Mouse (Mus musculus) limb, embryonic 15.5 days (tissue): ENCODE results near the gene Umad1. TPM values are rescaled to one million over a fixed set of nuclear protein-coding genes. Genes with fewer than 3 reads are reported as not detected.

Source experiments
- ATAC-seq: fragments of 200-750 bp; cut with Nextera tagmentation; 2 replicates; pipeline ENCODE4 v1.8.0; 2017; ENCODE audit warnings: low read depth, moderate TSS enrichment; ENCODE audit not compliant: insufficient number of reproducible peaks, low FRiP score, low TSS enrichment
- H3K27ac ChIP-seq: fragments of 300-500 bp; sonication (generic); 2 replicates; pipeline ENCODE4 v1.5.1; 2015; ENCODE audit warnings: moderate library complexity, mild to moderate bottlenecking, inconsistent platforms
- H3K27me3 ChIP-seq: fragments of 300-500 bp; sonication (generic); 2 replicates; pipeline ENCODE4 v1.6.1; 2015; ENCODE audit warnings: inconsistent platforms
- H3K36me3 ChIP-seq: fragments of 300-500 bp; sonication (generic); 2 replicates; pipeline ENCODE4 v1.6.1; 2015; ENCODE audit warnings: inconsistent platforms
- H3K4me1 ChIP-seq: fragments of 300-500 bp; sonication (generic); 2 replicates; pipeline ENCODE4 v1.6.1; 2015; ENCODE audit warnings: inconsistent platforms
- H3K4me2 ChIP-seq: fragments of 300-500 bp; sonication (generic); 2 replicates; pipeline ENCODE4 v1.6.1; 2015; ENCODE audit warnings: mild to moderate bottlenecking, inconsistent platforms
- H3K4me3 ChIP-seq: fragments of 300-500 bp; sonication (generic); 2 replicates; pipeline ENCODE4 v1.5.1; 2015; ENCODE audit warnings: mild to moderate bottlenecking, inconsistent platforms
- H3K9ac ChIP-seq: fragments of 300-500 bp; sonication (generic); 2 replicates; pipeline ENCODE4 v1.6.1; 2015; ENCODE audit warnings: inconsistent platforms
- H3K9me3 ChIP-seq: fragments of 300-500 bp; sonication (generic); 2 replicates; pipeline ENCODE4 v1.6.1; 2016; ENCODE audit warnings: inconsistent platforms
- WGBS: fragments of 180-500 bp; shearing (Covaris S2); methylation state at CpG from one replicate; pipeline ENCODE4 v1.1.7; 2015; 5-methylcytosine and 5-hydroxymethylcytosine counted together
- polyA plus RNA-seq: library from polyadenylated mRNA; unstranded; fragments of >200 nt; fragmentation: Nextera tagmentation; extraction: Ambion mirVana; gene quantifications from 2 replicates; pipeline ENCODE4 v1.2.1, GENCODE M21; 2015

The Umad1 gene
- polyA plus RNA-seq, 1 experiment from 2014 or later, result 16.1 TPM

GRCm38 (mm10) chr6:8469918-8470317 lies 210.8 kb downstream of the Umad1 start:
- no peak for ATAC-seq
- H3K4me2 ChIP-seq, result no peak overlapping the region

GRCm38 (mm10) chr6:8472125-8472524 lies 213.0 kb downstream of the Umad1 start:
- Histone ChIP-seq H3K36me3 (no peaks in the 10 kb centered on the region), H3K27me3 (no peaks in the 10 kb centered on the region), H3K9me3 (no peaks in the 10 kb centered on the region), H3K4me3 (no peak overlapping the region), H3K4me2 (no peak overlapping the region), H3K4me1 (no peaks in the 10 kb centered on the region), H3K9ac (no peak overlapping the region), H3K27ac (no peak overlapping the region)
- no peak for ATAC-seq
- 90% methylated on average over 3 of the region's 3 CpGs for WGBS

More at GRCm38 (mm10) chr6:8469918-8470317, 210.8 kb downstream of the Umad1 start:
- Histone ChIP-seq H3K4me3 (no peak overlapping the region), H3K27ac (no peak overlapping the region), H3K4me1 (0 out of 2 replicates have a peak, but pooled peaks cover 2% of the 10 kb centered on the region), H3K9ac (no peak overlapping the region), H3K36me3 (no peaks in the 10 kb centered on the region), H3K27me3 (no peaks in the 10 kb centered on the region), H3K9me3 (no peaks in the 10 kb centered on the region)
- 80% methylated on average over 3 of the region's 3 CpGs for WGBS

DNA sequence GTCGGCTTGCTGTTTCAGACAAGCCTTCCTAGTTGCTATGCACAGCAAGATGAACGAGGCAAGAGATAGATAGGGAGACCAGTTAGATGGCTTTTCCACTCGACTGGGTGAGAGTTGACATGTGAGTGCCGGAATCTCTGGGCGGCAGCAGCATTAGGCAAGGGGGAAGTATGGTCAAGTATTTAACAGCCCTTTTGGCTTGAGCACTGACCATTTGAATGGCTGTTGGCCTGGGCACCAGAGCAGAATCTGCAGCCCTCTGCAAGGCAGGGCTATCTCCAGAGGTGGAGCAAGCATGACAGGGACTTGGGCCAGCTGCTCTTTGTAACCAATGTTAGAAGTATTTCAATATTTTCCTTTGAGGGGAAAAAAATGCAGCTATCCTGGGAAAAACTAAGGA lies 213.8 kb downstream of the Umad1 start:
- Histone ChIP-seq H3K36me3 (no peaks in the 10 kb centered on the region), H3K4me2 (no peak overlapping the region), H3K27ac (no peak overlapping the region), H3K9ac (no peak overlapping the region), H3K9me3 (no peaks in the 10 kb centered on the region), H3K4me1 (no peaks in the 10 kb centered on the region), H3K4me3 (no peak overlapping the region), H3K27me3 (no peaks in the 10 kb centered on the region)
- 54% methylated on average over 5 of the region's 5 CpGs for WGBS
- ATAC-seq, result no peak

GRCm38 (mm10) chr6:8473498-8473897 lies 214.4 kb downstream of the Umad1 start:
- WGBS, result 59% methylated on average over 5 of the region's 5 CpGs
- H3K4me3 ChIP-seq, result no peak overlapping the region
- no peak for ATAC-seq
- H3K27ac ChIP-seq, result no peak overlapping the region
- no peaks in the 10 kb centered on the region for H3K9me3 ChIP-seq
- H3K9ac ChIP-seq, result no peak overlapping the region
- no peaks in the 10 kb centered on the region for H3K27me3 ChIP-seq
- no peaks in the 10 kb centered on the region for H3K4me1 ChIP-seq
- H3K36me3 ChIP-seq, result no peaks in the 10 kb centered on the region
- no peak overlapping the region for H3K4me2 ChIP-seq

DNA sequence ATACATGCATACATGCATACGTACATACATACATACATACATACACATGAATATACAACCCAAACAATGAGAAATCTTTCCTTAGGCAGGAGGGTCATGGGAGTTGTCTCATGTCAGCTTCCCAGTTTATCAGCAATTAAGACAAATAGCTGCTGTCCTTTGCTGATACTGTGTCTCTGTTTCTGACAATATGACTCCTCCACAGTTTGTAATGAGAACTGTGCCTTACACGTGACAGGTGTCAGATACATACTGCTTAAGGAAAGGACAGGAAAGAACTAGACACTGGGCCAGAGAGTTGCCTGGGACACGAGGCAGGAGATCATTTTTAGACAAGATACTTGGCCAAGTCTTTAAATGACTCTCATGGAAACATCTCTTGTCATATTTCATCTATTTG lies 215.2 kb downstream of the Umad1 start:
- Histone ChIP-seq H3K36me3 (no peaks in the 10 kb centered on the region), H3K9me3 (no peaks in the 10 kb centered on the region), H3K27ac (no peak overlapping the region), H3K4me2 (no peak overlapping the region), H3K27me3 (no peaks in the 10 kb centered on the region), H3K4me1 (no peaks in the 10 kb centered on the region), H3K4me3 (no peak overlapping the region), H3K9ac (no peak overlapping the region)
- ATAC-seq, result no peak
- WGBS, result 71% methylated on average over 3 of the region's 3 CpGs

- H3K27me3 ChIP-seq, result no peaks in the 10 kb centered on the region
Observed at GRCm38 (mm10) chr6:8474820-8475219, 215.7 kb downstream of the Umad1 start.

GRCm38 (mm10) chr6:8479176-8479575 lies 220.1 kb downstream of the Umad1 start:
- no peak overlapping the region for H3K27ac ChIP-seq
- H3K9ac ChIP-seq, result no peak overlapping the region
- no peaks in the 10 kb centered on the region for H3K4me1 ChIP-seq
- H3K9me3 ChIP-seq, result no peaks in the 10 kb centered on the region
- ATAC-seq, result no peak
- WGBS, result 28% methylated on average over 1 of the region's 1 CpGs
- H3K27me3 ChIP-seq, result no peaks in the 10 kb centered on the region
- no peaks in the 10 kb centered on the region for H3K36me3 ChIP-seq
- H3K4me3 ChIP-seq, result no peak overlapping the region
- H3K4me2 ChIP-seq, result no peak overlapping the region

More at GRCm38 (mm10) chr6:8474820-8475219, 215.7 kb downstream of the Umad1 start:
- Histone ChIP-seq H3K4me1 (no peaks in the 10 kb centered on the region), H3K27ac (no peak overlapping the region), H3K9ac (no peak overlapping the region), H3K36me3 (no peaks in the 10 kb centered on the region), H3K9me3 (no peaks in the 10 kb centered on the region), H3K4me3 (no peak overlapping the region), H3K4me2 (no peak overlapping the region)
- no peak for ATAC-seq
- 78% methylated on average over 4 of the region's 4 CpGs for WGBS

GRCm38 (mm10) chr6:8484437-8485275 lies 225.6 kb downstream of the Umad1 start:
- H3K9ac ChIP-seq, result no peak overlapping the region
- H3K4me3 ChIP-seq, result no peak overlapping the region
- ATAC-seq, result no peak
- WGBS, result 87% methylated on average over 17 of the region's 17 CpGs
- no peaks in the 10 kb centered on the region for H3K27me3 ChIP-seq
- H3K4me1 ChIP-seq, result no peaks in the 10 kb centered on the region
- H3K27ac ChIP-seq, result no peak overlapping the region
- H3K9me3 ChIP-seq, result no peaks in the 10 kb centered on the region
- no peak overlapping the region for H3K4me2 ChIP-seq
- no peaks in the 10 kb centered on the region for H3K36me3 ChIP-seq

DNA sequence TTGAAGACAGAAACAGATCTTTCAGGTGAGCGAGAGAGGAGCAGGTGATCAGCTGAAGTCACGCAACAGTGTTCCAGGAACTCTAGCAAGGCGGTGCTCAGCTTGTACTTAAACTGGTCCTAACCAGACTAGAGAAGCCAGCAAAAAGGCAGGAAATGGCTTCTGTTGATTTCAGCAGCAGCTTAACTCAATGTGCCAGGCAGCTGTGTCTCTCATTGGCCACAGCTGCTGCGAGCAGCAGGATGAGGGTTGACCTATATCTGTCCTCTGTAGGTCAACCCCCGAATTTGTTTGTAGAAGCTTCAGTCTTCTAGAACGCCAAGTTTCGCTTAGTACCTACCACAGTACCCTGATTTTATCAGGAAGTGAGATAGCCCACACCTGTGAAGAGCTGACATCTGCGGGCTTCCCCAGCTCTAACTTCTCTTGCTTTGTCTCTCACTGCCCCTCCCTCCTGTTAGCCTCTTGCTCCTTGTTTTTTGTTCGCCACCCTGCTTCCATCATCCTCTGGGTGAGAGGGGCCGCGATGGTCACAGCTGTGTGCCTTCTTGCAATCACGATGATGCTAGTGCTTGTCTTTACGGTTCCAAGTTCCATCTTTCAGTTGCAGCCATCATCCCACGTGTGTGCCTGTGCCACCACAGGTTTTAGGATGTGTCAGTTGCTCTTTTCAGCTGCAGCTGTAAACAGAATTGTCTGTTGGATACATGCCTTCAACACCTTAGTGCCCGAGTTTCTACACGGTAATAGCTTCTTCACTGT lies 226.5 kb downstream of the Umad1 start:
- no peak overlapping the region for H3K4me3 ChIP-seq
- no peaks in the 10 kb centered on the region for H3K9me3 ChIP-seq
- H3K4me2 ChIP-seq, result no peak overlapping the region
- no peaks in the 10 kb centered on the region for H3K27me3 ChIP-seq
- no peaks in the 10 kb centered on the region for H3K36me3 ChIP-seq
- WGBS, result 83% methylated on average over 16 of the region's 16 CpGs
- ATAC-seq, result no peak
- no peak overlapping the region for H3K9ac ChIP-seq
- no peaks in the 10 kb centered on the region for H3K4me1 ChIP-seq
- no peak overlapping the region for H3K27ac ChIP-seq

DNA sequence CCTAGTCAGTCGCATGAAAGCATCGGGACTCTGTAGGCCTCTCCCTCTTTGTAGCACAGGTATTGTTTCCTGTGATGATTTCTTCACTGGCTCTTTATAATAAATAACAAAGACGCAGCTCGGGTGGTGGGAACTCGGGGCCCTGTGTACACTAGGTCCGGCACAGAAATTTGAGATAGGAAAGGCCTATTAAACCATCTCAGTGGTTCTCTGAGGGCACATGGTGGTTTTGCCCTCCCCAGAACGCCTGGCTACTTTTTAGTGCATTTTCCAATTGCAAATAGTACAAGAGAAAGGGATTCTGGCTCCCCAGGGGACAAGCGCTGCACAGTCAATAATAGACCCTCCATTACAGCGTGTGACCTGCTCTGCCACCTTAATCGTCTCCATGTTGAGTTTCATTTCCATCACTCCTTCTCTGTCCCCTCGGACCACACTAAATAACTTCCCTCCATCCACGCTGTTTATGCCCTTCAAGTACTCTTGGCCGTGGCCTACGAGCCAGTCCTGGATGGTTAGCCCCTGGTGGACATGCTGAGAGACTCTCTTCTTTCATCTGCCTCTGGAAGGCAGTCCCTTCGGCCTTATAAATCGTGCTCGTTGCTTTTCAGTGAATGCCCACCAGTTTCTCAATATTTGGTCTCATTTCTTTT lies 227.4 kb downstream of the Umad1 start:
- no peak overlapping the region for H3K4me2 ChIP-seq
- 72% methylated on average over 17 of the region's 17 CpGs for WGBS
- H3K4me1 ChIP-seq, result no peaks in the 10 kb centered on the region
- H3K9ac ChIP-seq, result no peak overlapping the region
- no peak overlapping the region for H3K4me3 ChIP-seq
- H3K36me3 ChIP-seq, result no peaks in the 10 kb centered on the region
- H3K27me3 ChIP-seq, result no peaks in the 10 kb centered on the region
- no peak overlapping the region for H3K27ac ChIP-seq
- no peak for ATAC-seq
- no peaks in the 10 kb centered on the region for H3K9me3 ChIP-seq

GRCm38 (mm10) chr6:8487044-8487853 lies 228.2 kb downstream of the Umad1 start:
- Histone ChIP-seq H3K9me3 (no peaks in the 10 kb centered on the region), H3K4me3 (no peak overlapping the region), H3K4me2 (no peak overlapping the region), H3K27me3 (no peaks in the 10 kb centered on the region), H3K9ac (no peak overlapping the region), H3K27ac (no peak overlapping the region), H3K36me3 (no peaks in the 10 kb centered on the region), H3K4me1 (no peaks in the 10 kb centered on the region)
- WGBS, result 59% methylated on average over 20 of the region's 20 CpGs
- ATAC-seq, result no peak
